Mouse (Mus musculus) midbrain, postnatal 0 days (tissue): ENCODE results near the gene Twistnb. TPM values are rescaled to one million over a fixed set of nuclear protein-coding genes. Genes with fewer than 3 reads are reported as not detected.

Experiments used
- ATAC-seq: fragments of 200-750 bp; cut with Nextera tagmentation; 2 replicates; pipeline ENCODE4 v1.8.0; 2017; ENCODE audit warnings: moderate number of reproducible peaks, mild to moderate bottlenecking, moderate TSS enrichment, moderate library complexity; ENCODE audit not compliant: low FRiP score
- DNase-seq: peaks from one replicate; pipeline ENCODE4 v3.0.0-alpha.2; 2015; ENCODE audit warnings: low spot score
- H3K27ac ChIP-seq: fragments of 300-500 bp; sonication (generic); 2 replicates; pipeline ENCODE4 v1.5.1; 2014; ENCODE audit warnings: low read depth, mild to moderate bottlenecking, low read length, mixed read lengths
- H3K27me3 ChIP-seq: fragments of 300-500 bp; sonication (generic); 2 replicates; pipeline ENCODE4 v1.6.1; 2014; ENCODE audit warnings: low read length, control low read depth, mixed read lengths; ENCODE audit not compliant: insufficient read depth
- H3K36me3 ChIP-seq: fragments of 300-500 bp; sonication (generic); 2 replicates; pipeline ENCODE4 v1.6.1; 2014; ENCODE audit warnings: low read length, control low read depth, mixed read lengths; ENCODE audit not compliant: insufficient read depth
- H3K4me1 ChIP-seq: fragments of 300-500 bp; sonication (generic); 2 replicates; pipeline ENCODE4 v1.6.1; 2014; ENCODE audit warnings: mild to moderate bottlenecking, control low read depth, antibody characterized with exemption, low read length, mixed read lengths; ENCODE audit not compliant: insufficient read depth
- H3K4me2 ChIP-seq: fragments of 300-500 bp; sonication (generic); 2 replicates; pipeline ENCODE4 v1.6.1; 2014; ENCODE audit warnings: low read depth, mild to moderate bottlenecking, low read length, mixed read lengths; ENCODE audit not compliant: poor library complexity, severe bottlenecking
- H3K4me3 ChIP-seq: fragments of 300-500 bp; sonication (generic); 2 replicates; pipeline ENCODE4 v1.5.1; 2014; ENCODE audit warnings: low read depth, mild to moderate bottlenecking, low read length, moderate library complexity
- H3K9ac ChIP-seq: fragments of 300-500 bp; sonication (generic); replicated peaks from 2 replicates; pipeline ENCODE4 v1.6.1; 2014; ENCODE audit warnings: mild to moderate bottlenecking, low read length, moderate library complexity, mixed read lengths; ENCODE audit not compliant: poor library complexity, severe bottlenecking
- H3K9me3 ChIP-seq: fragments of 300-500 bp; sonication (generic); 2 replicates; pipeline ENCODE4 v1.6.1; 2016; ENCODE audit warnings: low read length, control low read depth
- CTCF ChIP-seq: IDR thresholded peaks from 2 replicates; pipeline ENCODE4 v1.5.1; 2016; ENCODE audit warnings: antibody characterized with exemption, mild to moderate bottlenecking
- WGBS: fragments of 180-500 bp; shearing (Covaris S2); extraction: QIAGEN DNeasy Blood & Tissue Kit; methylation state at CpG from one replicate; pipeline ENCODE4 v1.1.7; 2014; 5-methylcytosine and 5-hydroxymethylcytosine counted together
- polyA plus RNA-seq: library from polyadenylated mRNA; unstranded; fragments of >200 nt; fragmentation: Nextera tagmentation; extraction: Ambion mirVana; gene quantifications from 2 replicates; pipeline ENCODE4 v1.2.1, GENCODE M21; 2015
- total RNA-seq: library from RNA; depleted of rRNA; stranded (reverse); fragments of >200 nt; gene quantifications from 2 replicates; pipeline ENCODE4 v1.2.3, GENCODE M21; 2014; rRNA removed

Gene Twistnb
- total RNA-seq (14.6 and 22.4 TPM in 2 replicates), polyA plus RNA-seq (60.5 and 65.9 TPM in 2 replicates)

DNA sequence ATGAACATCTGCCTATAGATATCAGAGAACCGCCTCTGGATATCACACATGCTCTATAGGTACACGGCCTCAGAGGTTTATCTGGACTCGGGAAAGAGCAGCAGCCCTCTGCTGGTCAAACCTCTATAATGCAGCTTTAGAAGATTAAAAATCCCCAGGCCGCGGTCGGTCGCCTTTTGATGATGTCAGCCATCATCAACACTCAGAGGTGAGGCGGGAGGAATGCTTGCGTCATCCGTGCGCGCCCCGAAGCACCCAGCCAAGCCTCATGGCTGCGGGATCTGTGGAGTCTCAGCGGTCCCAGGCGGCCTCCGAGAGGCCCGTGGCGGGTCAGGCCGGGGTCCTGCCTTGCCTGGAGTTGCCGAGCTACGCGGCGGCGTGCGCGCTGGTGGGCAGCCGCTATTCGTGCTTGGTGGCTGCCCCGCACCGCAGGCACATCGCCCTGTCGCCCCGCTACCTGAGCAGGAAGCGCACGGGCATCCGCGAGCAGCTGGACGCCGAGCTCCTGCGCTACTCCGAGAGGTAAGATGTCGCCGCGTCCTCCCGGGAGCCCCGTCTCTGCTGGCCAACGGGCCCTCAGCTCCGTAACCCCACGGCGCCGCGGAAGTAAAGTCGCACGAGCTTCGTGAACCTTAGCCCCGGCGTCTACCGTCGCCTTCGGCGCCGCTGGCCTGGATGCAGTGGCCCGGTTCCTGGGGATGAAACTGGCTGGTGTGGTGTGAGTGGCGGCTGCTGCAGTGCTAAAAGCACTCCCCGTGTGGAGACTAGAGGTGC lies at the start of gene Twistnb:
Gene Twistnb, plus strand, starts transcription at position 249 of the 774 bp plus-strand sequence.
- no peaks in the 10 kb centered on the region for H3K36me3 ChIP-seq
- H3K27me3 ChIP-seq = peaks cover 6% of the 10 kb centered on the region; the same call in 1 of the 2 replicates
- H3K4me1 ChIP-seq = no peaks in the 10 kb centered on the region
- DNase-seq = peak; percentile 98
- peak; percentile 95 for ATAC-seq
- H3K9ac ChIP-seq = peak within 1 kb of the TSS; percentile 88
- TF ChIP-seq CTCF = peak; percentile 92
- peak within 1 kb of the TSS; percentile 61 for H3K4me2 ChIP-seq
- H3K9me3 ChIP-seq = no peaks in the 10 kb centered on the region
- peak within 1 kb of the TSS; percentile 99 for H3K4me3 ChIP-seq
- under 1% methylated on average over 65 of the region's 66 CpGs for WGBS
- peak within 1 kb of the TSS; percentile 77 for H3K27ac ChIP-seq

DNA sequence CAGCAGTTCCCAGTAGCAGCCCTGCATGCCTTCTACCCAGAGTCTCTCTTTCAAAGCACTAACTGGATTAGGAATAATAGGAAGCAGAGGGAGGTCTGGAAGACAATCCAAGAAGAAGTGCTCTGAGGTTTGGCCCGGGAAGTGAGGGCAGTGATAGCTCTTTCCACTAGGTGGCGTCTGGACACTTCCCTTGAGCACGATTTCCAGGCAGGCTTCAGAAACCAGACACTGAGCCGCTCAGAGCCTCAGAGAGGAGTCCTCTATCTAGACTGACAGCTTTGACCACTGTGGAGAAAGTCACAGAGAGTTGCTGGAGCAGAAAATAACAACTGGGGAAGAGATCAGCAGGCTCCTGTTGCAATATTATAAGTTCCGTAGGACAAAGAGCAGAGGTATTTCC lies 40.6 kb upstream of the Twistnb start:
- peak; percentile 57 for ATAC-seq
- Histone ChIP-seq H3K4me3 (no peak overlapping the region), H3K27me3 (no peaks in the 10 kb centered on the region), H3K9me3 (no peaks in the 10 kb centered on the region), H3K27ac (no peak overlapping the region), H3K4me1 (no peaks in the 10 kb centered on the region), H3K4me2 (no peak overlapping the region), H3K9ac (no peak overlapping the region), H3K36me3 (no peaks in the 10 kb centered on the region)
- 3% methylated on average over 5 of the region's 5 CpGs for WGBS
- TF ChIP-seq CTCF = peak; percentile 93
- DNase-seq = peak; percentile 86

DNA sequence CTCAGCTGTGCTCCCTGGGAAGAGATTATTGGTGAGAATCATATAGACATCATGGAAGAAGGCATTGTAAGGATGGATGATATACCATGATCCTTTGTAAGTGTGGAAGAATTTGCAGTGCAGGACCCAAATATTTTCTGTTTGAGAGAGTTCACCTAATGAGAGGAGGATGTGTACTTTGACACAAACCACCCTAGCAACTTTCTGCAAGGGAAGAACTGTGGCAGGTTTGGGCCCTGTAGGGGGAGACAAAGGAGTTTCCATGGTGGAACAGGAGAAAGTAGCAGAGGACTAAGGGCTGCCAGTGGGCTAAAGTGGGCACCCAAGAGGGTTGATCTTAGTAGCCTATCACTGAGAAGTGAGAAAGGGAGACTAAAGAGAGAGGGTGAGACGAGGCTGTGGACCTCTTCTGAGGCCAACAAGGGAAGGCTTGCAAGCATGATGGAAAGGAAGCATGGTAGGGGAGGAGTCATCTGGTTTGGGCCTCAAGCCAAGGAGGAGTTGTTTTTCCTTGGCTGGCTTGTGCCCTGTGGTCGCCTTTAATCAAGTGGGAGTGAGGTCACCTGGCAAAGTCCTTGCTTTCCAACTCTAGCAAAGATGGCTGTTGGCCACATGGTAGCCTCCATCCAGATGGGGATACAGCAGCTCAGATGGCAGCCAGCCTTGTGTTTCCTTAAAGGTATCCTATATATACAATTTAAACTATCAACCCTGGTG lies 38.4 kb upstream of the Twistnb start:
- H3K36me3 ChIP-seq = no peaks in the 10 kb centered on the region
- no peak overlapping the region for H3K4me2 ChIP-seq
- no peak overlapping the region for H3K9ac ChIP-seq
- no peaks in the 10 kb centered on the region for H3K27me3 ChIP-seq
- no peak overlapping the region for H3K4me3 ChIP-seq
- no peak overlapping the region for H3K27ac ChIP-seq
- WGBS = 63% methylated on average over 2 of the region's 2 CpGs
- H3K4me1 ChIP-seq = 0 out of 2 replicates have a peak, but pooled peaks cover 6% of the 10 kb centered on the region
- DNase-seq (no peak), ATAC-seq (no peak)
- TF ChIP-seq CTCF = peak; percentile 13; the same call in 1 of the 2 replicates
- no peaks in the 10 kb centered on the region for H3K9me3 ChIP-seq

DNA sequence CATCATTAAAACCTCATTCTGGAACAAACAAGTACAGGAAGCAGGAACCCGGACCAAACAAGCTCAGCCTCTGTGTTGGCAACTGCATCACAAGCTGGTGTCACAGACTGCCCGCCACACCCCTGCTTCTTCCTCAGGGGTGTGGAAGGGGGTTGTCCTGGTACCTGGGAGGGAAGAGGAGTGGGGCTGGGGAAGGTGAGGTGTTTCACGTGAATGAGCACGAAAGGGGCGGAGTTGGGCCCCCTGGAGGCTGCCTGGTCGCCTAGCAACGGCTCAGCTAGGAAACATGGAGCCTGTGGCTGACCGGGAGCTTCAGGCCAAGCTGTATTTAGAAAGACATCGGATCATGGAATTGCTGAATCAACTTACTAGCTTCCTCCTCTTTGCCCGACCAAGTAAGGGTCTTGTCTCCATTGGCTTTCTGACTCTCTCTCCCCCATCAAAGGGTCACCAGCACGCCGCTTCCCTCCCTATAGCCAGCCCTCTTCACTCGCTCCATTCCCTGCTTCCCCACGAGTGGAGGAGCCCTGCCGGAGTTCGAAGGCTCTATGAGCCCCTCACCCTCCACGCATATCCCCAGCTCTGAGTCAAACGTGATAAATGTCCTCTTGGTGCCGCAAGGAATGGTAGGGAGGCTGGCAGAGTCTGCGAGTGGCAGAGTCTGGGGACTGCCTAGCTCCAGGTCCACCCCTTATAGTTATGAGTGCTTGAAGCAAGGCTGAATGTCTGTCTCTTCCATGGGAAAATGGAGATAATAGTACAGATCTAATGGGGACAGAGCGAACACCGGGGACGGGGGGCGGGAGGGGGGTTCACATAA lies 34.4 kb upstream of the Twistnb start, which contains the start of gene Efcab10:
Gene Efcab10, plus strand, starts transcription at position 51 of the 820 bp plus-strand sequence.
- Histone ChIP-seq H3K27me3 (no peaks in the 10 kb centered on the region), H3K36me3 (no peaks in the 10 kb centered on the region), H3K27ac (peak within 1 kb of the TSS; percentile 75), H3K9ac (peak within 1 kb of the TSS; percentile 50), H3K4me3 (peak within 1 kb of the TSS; percentile 36), H3K4me1 (0 out of 2 replicates have a peak, but pooled peaks cover 6% of the 10 kb centered on the region), H3K4me2 (peak within 1 kb of the TSS; percentile 55), H3K9me3 (no peaks in the 10 kb centered on the region)
- TF ChIP-seq CTCF = no peak
- 8% methylated on average over 24 of the region's 24 CpGs for WGBS
- DNase-seq (peak; percentile 76), ATAC-seq (peak; percentile 87)

DNA sequence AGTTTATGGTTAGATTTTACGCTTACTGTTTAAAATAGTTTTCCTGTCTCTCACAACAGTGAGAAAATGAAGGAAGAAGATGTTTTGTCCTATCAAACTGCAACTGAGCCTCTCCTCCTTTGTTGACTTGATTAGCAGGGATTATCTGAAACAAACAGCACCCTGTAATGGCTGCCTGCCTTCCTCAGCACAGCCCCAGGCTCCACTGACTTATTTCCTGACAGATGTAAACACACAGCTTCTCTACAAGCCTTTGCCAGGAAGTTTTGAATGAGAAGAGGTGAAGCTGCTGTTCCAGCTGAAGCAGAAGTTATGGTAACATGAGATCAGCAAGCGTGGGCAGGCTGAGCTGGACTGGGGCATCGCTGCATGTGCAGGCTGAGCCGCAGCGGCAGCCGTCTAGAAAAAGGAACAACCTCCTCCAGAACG lies 26.2 kb upstream of the Twistnb start:
- no peaks in the 10 kb centered on the region for H3K4me1 ChIP-seq
- WGBS = 66% methylated on average over 7 of the region's 7 CpGs

More for the DNA sequence above, 26.2 kb upstream of the Twistnb start:
- no peak overlapping the region for H3K27ac ChIP-seq
- H3K4me2 ChIP-seq = no peak overlapping the region
- no peaks in the 10 kb centered on the region for H3K9me3 ChIP-seq
- no peaks in the 10 kb centered on the region for H3K27me3 ChIP-seq
- no peak for ATAC-seq
- H3K4me3 ChIP-seq = no peak overlapping the region
- DNase-seq = no peak
- H3K9ac ChIP-seq = no peak overlapping the region
- TF ChIP-seq CTCF = no peak
- H3K36me3 ChIP-seq = no peaks in the 10 kb centered on the region
